Mouse (Mus musculus): ENCODE results near the gene Gm35134. TPM values are rescaled to one million over a fixed set of nuclear protein-coding genes. Genes with fewer than 3 reads are reported as not detected.
"Not testable (repeated sequence)": the region's sequence is repeated elsewhere in the genome, so short reads cannot be mapped to it uniquely, and the experiment has no call there.

The Gm35134 gene
- not detected in 2 replicates for polyA plus RNA-seq (2012; rRNA removed)

DNA sequence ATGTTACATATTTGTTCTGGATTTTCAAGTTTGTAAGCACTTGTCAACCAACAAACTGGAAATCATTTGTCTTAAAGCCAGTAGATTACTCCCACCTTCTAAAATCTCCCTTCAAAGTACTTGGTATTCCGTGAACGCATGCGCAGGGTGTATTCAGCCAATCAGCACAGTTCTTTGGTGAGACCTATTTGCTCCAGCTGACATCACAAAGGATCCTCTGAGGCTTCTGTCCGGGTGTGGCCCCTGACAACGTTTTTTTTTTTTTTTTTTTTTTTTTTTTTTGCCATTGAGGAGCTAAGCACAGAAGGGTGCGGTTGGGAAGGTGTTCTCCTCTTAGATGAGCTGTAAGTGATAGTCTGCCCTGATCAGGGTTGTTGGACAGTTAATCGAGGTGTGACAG is at the start of gene Gm35134:
TSS of gene Gm35134 (plus strand) at position 301 of the 400 bp plus-strand sequence.
- DNase-seq (ENCODE audit: low read depth): not testable (repeated sequence)

Data from gonadal fat pad, adult 2 months (tissue).